Mouse (Mus musculus) spleen, postnatal 4 days (tissue): ENCODE data around the gene Cirbp.
A peak's percentile ranks its signal among the peaks of the same experiment; 100 is the strongest.

Source experiments
- DNase-seq, 2 experiments: peaks; one replicate each; pipeline ENCODE4 v3.0.0; 2022; ENCODE audit warnings: low spot score in 2 of 2

Gene Cirbp

GRCm38 (mm10) chr10:80177441-80178279 is 11.9 kb downstream of the Cirbp start:
- no peak for DNase-seq

- DNase-seq, result no peak
Measured at GRCm38 (mm10) chr10:80179068-80180051, 13.6 kb downstream of the Cirbp start, which contains the start of gene Efna2. TSS of gene Efna2 (plus strand) at chr10:80179482.

DNA sequence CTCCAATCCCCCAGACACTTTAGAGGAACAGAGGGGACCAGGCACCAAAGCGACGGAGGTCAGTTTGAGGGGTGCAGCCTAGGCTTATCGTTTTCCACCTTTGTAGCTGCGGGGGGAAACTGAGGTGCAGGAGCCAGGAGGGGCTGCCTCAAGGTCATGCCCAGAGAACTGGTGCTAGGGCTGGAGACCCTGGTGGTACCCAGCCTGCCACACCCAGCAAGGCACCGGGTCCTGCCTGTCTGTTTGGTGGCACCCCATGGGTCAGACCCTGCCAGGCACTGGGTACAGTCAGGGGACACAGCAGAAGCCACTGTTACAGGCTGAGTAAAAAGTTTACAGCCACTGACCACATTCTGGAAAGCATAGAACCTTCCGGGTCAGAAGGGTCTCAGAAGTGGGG is 14.5 kb downstream of the Cirbp start:
- no peak for DNase-seq

DNA sequence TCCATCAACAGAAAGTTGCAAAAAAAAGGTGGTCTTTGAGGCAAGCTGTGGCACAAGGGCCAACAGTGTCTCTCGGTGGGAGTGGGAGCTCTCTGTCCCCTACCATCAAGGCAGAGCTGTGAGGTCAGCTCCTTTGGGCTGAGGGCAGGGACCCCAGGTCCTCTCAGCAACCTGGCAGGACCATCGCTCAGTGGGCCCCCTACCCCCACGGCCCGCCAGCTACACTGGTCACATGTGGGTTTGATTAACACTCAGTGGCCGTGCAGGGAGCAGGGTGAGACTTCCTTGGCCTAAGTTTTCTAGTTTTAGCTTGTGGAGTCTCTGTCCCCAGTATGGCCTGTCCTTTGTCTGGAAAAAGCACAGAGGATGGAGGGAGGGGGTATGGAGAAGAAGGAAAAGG is 15.0 kb downstream of the Cirbp start:
- DNase-seq, result no peak

- DNase-seq, result no peak
Measured at GRCm38 (mm10) chr10:80182547-80182946, 16.8 kb downstream of the Cirbp start.

GRCm38 (mm10) chr10:80186649-80187048 is 20.9 kb downstream of the Cirbp start:
- no peak for DNase-seq

- no peak for DNase-seq
Measured at GRCm38 (mm10) chr10:80187739-80188138, 22.0 kb downstream of the Cirbp start.

GRCm38 (mm10) chr10:80188453-80189024 is 22.8 kb downstream of the Cirbp start:
- DNase-seq, result no peak

- no peak for DNase-seq
Measured at GRCm38 (mm10) chr10:80189999-80190398, 24.2 kb downstream of the Cirbp start.

DNA sequence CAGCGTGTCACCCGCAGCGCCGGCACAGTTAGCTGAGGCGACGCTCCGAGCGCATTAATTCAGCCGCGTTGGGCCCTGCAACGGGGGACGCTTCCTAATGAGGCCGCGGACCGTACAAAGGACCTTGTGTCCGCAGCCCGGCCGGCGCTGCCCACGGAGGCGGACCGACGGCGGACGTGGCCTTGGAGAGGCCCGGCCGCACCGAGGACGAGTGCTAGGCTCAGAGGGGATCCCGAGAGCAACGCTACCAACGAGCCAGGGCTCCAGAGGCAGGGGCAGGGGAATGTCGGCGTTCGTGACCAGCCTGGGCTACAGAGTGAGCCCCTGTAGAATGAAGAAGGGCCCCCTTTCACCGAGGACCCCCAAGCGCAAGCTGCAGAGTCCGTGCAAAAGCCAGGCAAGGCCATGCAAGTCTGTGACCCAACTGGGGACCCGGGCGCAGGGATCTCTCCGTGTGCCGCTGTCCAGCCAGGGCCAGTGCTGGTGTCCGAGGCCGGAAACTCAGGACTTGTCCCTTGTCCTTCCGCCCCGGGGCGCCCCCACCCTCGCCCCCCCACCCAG is 24.8 kb downstream of the Cirbp start:
- DNase-seq, result no peak

DNA sequence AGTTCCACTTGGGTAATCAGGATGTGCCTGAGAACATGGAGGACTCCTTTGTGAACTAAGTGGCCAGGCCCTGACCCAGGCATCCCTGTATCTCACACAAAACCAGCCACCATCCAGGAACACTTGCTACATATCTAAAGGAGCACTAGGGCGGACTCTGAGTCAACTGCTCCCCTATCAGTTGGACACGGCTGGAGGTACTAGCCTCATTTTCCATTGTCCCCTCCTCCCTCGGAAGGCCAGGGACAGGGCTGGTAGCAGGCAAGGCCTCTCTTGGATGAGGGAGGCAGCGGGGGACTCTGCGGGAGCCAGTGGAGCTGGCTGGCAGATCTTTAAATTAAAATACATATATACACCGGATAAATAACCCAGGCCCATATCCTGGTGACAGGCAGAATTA is 28.2 kb downstream of the Cirbp start:
- no peak for DNase-seq

- no peak for DNase-seq
Measured at GRCm38 (mm10) chr10:80194441-80194840, 28.7 kb downstream of the Cirbp start.

DNA sequence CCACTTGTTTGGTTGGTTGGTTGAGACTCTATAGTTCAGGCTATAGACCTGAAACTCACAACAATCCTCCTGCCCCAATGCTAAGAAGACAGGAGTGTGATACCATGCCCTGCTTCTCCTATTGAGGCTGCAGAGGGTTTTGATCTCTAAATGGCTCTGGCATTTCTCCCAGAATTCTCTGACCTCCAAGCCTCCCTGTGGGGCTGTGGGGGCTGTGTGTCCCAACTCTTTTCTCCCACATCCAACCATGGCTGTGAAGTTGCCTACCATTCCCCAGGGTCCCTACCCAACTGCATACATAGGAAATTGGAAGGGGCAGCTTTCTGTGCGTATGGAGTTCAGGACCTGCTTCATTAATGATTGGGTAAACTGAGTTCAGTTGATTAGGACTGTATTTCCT is 30.4 kb downstream of the Cirbp start:
- DNase-seq, result no peak

GRCm38 (mm10) chr10:80196778-80197581 is 31.2 kb downstream of the Cirbp start:
- no peak for DNase-seq

DNA sequence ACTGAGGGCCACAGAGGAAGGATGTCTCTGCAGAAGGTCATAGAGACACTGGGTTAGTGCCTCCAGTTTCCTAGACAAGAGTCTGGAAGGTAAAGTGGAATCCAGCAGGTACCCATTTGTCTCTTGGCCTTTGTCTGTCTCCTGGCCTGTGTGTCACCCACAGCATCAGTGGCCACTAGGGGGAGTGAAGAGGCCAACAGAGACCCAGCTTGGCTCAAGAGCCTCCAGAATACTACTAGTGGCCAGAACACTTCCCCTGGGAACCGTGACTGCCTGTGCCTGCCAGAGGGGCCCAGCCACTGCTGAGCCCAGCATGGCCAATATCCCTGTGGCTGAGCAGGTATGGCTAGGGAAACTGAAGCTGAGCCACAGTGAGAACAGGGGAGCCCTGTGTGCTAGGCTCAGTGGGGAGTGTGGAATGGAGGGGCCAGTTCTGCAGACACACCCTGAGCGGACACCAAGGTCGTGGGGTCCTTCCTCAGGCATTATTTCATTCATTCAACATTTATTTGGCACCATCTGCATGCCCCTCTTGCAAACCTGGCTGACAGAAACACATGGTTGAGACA is 33.7 kb downstream of the Cirbp start:
- peak; percentile 79 to 89 for DNase-seq

- DNase-seq, result no peak
Measured at GRCm38 (mm10) chr10:80200485-80200884, 34.7 kb downstream of the Cirbp start.

- DNase-seq, result no peak
Measured at GRCm38 (mm10) chr10:80204055-80204454, 38.3 kb downstream of the Cirbp start.

DNA sequence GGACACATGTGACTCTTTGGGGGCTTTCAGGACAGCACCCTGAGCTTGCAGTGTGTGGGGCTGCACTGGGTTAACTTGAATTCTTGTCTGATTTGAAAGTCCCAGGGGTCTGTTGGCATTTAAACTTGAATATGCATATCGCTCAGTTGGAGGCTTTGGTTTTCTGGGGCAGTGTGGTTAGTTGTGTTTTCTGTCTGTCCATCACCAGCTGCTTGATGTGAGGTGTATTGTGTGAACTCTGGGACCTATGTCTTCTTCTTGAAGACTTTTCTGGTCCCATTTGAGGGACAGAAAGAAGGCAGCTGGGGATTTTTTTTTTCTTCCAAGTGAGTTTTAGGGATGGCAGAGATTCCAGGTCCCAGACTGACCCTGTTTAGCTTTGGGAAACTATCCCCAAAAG is 41.4 kb downstream of the Cirbp start:
- DNase-seq, result no peak

DNA sequence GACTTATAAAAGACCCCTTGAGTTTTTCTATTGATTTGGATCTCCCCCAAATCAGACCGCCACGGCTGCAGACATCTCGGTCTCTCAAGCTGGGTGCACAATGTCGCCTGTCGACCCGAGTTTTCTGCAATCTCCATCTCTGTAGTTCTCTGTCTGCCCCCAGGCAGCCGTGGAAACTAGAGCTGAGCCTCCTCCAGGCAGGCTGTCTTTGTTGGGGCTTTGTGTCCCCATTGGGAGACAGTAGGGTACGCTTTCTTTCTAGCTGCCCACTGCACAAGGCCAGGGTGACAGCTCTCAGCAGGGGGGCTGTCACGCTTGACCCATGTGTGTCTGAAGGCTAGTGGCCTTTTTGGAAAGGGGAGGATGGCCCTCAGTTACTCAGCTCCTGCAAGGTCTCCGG is 41.9 kb downstream of the Cirbp start:
- DNase-seq, result no peak

GRCm38 (mm10) chr10:80208248-80208647 is 42.5 kb downstream of the Cirbp start:
- no peak for DNase-seq
